ENCODE assay signal across 16 mouse cellular contexts in genomic region chr15:98640157-98640556, GRCm38 (mm10). TPM values are rescaled to one million over a fixed set of nuclear protein-coding genes. Genes with fewer than 3 reads are reported as not detected.
DNase-seq lines count a peak whose midpoint lies in the region; ATAC-seq and TF ChIP-seq lines count a peak whose summit lies in the region.
"Had no signal": no experiment of that assay in that cellular context is flagged by ENCODE, and none has a peak within 500 bp of the region (broad histone marks: within the 10 kb centered on the region; RNA-seq: fewer than 3 reads in every experiment).

No protein-coding gene starts in this region.

- H3K27ac ChIP-seq in layer of hippocampus, adult 2 months, result no peak overlapping the region
- H3K27ac ChIP-seq: heart, adult 2 months; hindbrain, embryonic 10.5 days; macrophage had no signal

- no peak for ATAC-seq in megakaryocyte, adult 5-6 weeks (ENCODE audit: poor library complexity, severe bottlenecking)

- DNase-seq in embryo, embryonic 11 days, result peak; percentile 21
- no peak for DNase-seq in embryo, embryonic 10 days (ENCODE audit: low spot score)
- DNase-seq in forelimb bud, embryonic 11.5 days (ENCODE audit: low read depth, low spot score), result peak; percentile 54
- peak; percentile 50 to 83 for DNase-seq in kidney, postnatal 25 days
- peak; percentile 70 for DNase-seq in lung, postnatal 36 days
- DNase-seq in gastrocnemius, adult 8-10 months (ENCODE audit: low spot score in 2 of 2), result no peak
- DNase-seq in layer of hippocampus, adult 2 months (ENCODE audit: low spot score in 2 of 2), result no peak
- DNase-seq: adrenal gland, adult 2 months; heart, adult 2 months; right cerebral cortex, postnatal 25 days; thymus, adult 18-20 months had no signal

- no peak for TF ChIP-seq CTCF in layer of hippocampus, adult 2 months (conservative IDR thresholded peaks at IDR 0.05)

- H3K4me3 ChIP-seq in layer of hippocampus, adult 2 months, result no peak overlapping the region
- H3K4me3 ChIP-seq: erythroblast, embryonic 14.5 days; heart, adult 2 months; hindbrain, embryonic 10.5 days had no signal

RNA-seq across cellular contexts. Expression of gene Cacnb3, which starts 9.5 kb away (rescaled TPM):
- total RNA-seq in megakaryocyte, adult 5-6 weeks (2015), result 0.04 TPM in 1 of 2 replicates, not detected in the other
- total RNA-seq in megakaryocyte, adult 5-6 weeks (2017), result 0.11 TPM in 1 of 2 replicates, not detected in the other
- 1 to 10 TPM in 2 of 4 experiments, under 1 TPM in 2; 0.78 to 1.1 (median 1.0) TPM for total RNA-seq in gastrocnemius, adult 8-10 months (2022)
- 100 to 1,000 TPM; 207 to 212 TPM for total RNA-seq in layer of hippocampus, adult 2 months (2021)
- total RNA-seq: common myeloid progenitor, adult 5-6 weeks had no signal

RNA-seq across cellular contexts. Expression of gene Ddx23, which starts 22.5 kb away (rescaled TPM):
- 20.2 and 23.4 TPM in 2 replicates for total RNA-seq in megakaryocyte, adult 5-6 weeks (2015)
- total RNA-seq in megakaryocyte, adult 5-6 weeks (2017), result 84.3 and 106 TPM in 2 replicates
- 10 to 100 TPM; 54.0 to 72.3 (median 63.4) TPM for total RNA-seq in gastrocnemius, adult 8-10 months (2022)
- 10 to 100 TPM; 79.7 to 87.4 TPM for total RNA-seq in layer of hippocampus, adult 2 months (2021)

RNA-seq across cellular contexts. Expression of gene Adcy6, which starts 30.3 kb away (rescaled TPM):
- 0.31 and 0.71 TPM in 2 replicates for total RNA-seq in megakaryocyte, adult 5-6 weeks (2015)
- 0.99 and 1.1 TPM in 2 replicates for total RNA-seq in megakaryocyte, adult 5-6 weeks (2017)
- 10 to 100 TPM; 13.4 to 21.4 (median 19.1) TPM for total RNA-seq in gastrocnemius, adult 8-10 months (2022)
- total RNA-seq in layer of hippocampus, adult 2 months (2021), result 10 to 100 TPM; 49.6 to 52.4 TPM

RNA-seq across cellular contexts. Expression of gene Rnd1, which starts 37.1 kb away (rescaled TPM):
- total RNA-seq in megakaryocyte, adult 5-6 weeks (2015), result 0.73 and 1.6 TPM in 2 replicates
- 2.9 and 4.3 TPM in 2 replicates for total RNA-seq in megakaryocyte, adult 5-6 weeks (2017)
- total RNA-seq in gastrocnemius, adult 8-10 months (2022), result 1 to 10 TPM; 1.0 to 2.3 (median 1.1) TPM
- 1 to 10 TPM; 6.4 to 6.9 TPM for total RNA-seq in layer of hippocampus, adult 2 months (2021)

Comparison
In these comparisons a context has a peak if more than half of its experiments do, and no peak if none do; other contexts are left out.
1. DNase-seq: peak in embryo, embryonic 11 days (single experiment), forelimb bud, embryonic 11.5 days (single experiment), kidney, postnatal 25 days (2 of 2) and lung, postnatal 36 days (single experiment); none in embryo, embryonic 10 days (single experiment), gastrocnemius, adult 8-10 months (0 of 2) and layer of hippocampus, adult 2 months (0 of 2).
2. RNA of gene Cacnb3, which starts 9.5 kb away (total RNA-seq): 207 to 212 TPM in layer of hippocampus, adult 2 months; 0.78 to 1.1 TPM in gastrocnemius, adult 8-10 months and 0.04 to 0.11 TPM in megakaryocyte, adult 5-6 weeks; every median in the first group is over 10 times any median in the second.
3. RNA of gene Adcy6, which starts 30.3 kb away (total RNA-seq): 49.6 to 52.4 TPM in layer of hippocampus, adult 2 months and 13.4 to 21.4 TPM in gastrocnemius, adult 8-10 months; 0.31 to 1.1 TPM in megakaryocyte, adult 5-6 weeks; every median in the first group is over 4 times any median in the second.